Mouse (Mus musculus) embryonic fibroblast, embryonic 13.5 days (primary cell): ENCODE data around the gene Hps4. TPM values are rescaled to one million over a fixed set of nuclear protein-coding genes. Genes with fewer than 3 reads are reported as not detected.

ENCODE experiments used
- H3K27ac ChIP-seq: 2 replicates; pipeline ENCODE4 v1.5.1; 2012; ENCODE audit warnings: low read length, control low read depth, inconsistent platforms; ENCODE audit not compliant: insufficient read depth
- H3K4me1 ChIP-seq: 2 replicates; pipeline ENCODE4 v1.6.1; 2011; ENCODE audit warnings: low read length; ENCODE audit not compliant: control insufficient read depth, insufficient read depth
- H3K4me3 ChIP-seq: 2 replicates; pipeline ENCODE4 v1.5.1; 2011; ENCODE audit warnings: mild to moderate bottlenecking, control low read depth, low read length; ENCODE audit not compliant: insufficient read depth
- CTCF ChIP-seq: IDR thresholded peaks from 2 replicates; pipeline ENCODE4 v1.5.1; 2011; ENCODE audit warnings: mild to moderate bottlenecking, control low read depth, low read length, moderate library complexity, borderline replicate concordance; ENCODE audit not compliant: insufficient read depth
- POLR2A ChIP-seq: IDR thresholded peaks from 2 replicates; pipeline ENCODE4 v1.6.1; 2011; ENCODE audit warnings: low read depth, mild to moderate bottlenecking, control low read depth, low read length, moderate library complexity
- polyA plus RNA-seq: library from polyadenylated mRNA; stranded (reverse); fragments of >200 nt; gene quantifications from 2 replicates; pipeline ENCODE4 v1.2.4, GENCODE M21; 2011; ENCODE audit warnings: low read depth; ENCODE audit not compliant: missing spikeins, insufficient read length

Gene Hps4
- polyA plus RNA-seq, 1 experiment, result 24.3 TPM

GRCm38 (mm10) chr5:112366879-112367278, 24.0 kb downstream of the Hps4 start:
- no peak for TF ChIP-seq CTCF
- TF ChIP-seq POLR2A, result no peak
- Histone ChIP-seq H3K4me1 (no peaks in the 10 kb centered on the region), H3K4me3 (no peak overlapping the region), H3K27ac (no peak overlapping the region)

- TF ChIP-seq CTCF, result no peak
- TF ChIP-seq POLR2A, result no peak
- Histone ChIP-seq H3K27ac (no peak overlapping the region), H3K4me1 (no peaks in the 10 kb centered on the region), H3K4me3 (no peak overlapping the region)
These were observed 24.5 kb downstream of the Hps4 start for GRCm38 (mm10) chr5:112367338-112367737.

GRCm38 (mm10) chr5:112367929-112368328, 25.0 kb downstream of the Hps4 start:
- Histone ChIP-seq H3K4me1 (no peaks in the 10 kb centered on the region), H3K27ac (no peak overlapping the region), H3K4me3 (no peak overlapping the region)
- TF ChIP-seq CTCF, result no peak
- no peak for TF ChIP-seq POLR2A

GRCm38 (mm10) chr5:112368666-112369065, 25.8 kb downstream of the Hps4 start:
- Histone ChIP-seq H3K4me1 (no peaks in the 10 kb centered on the region), H3K27ac (no peak overlapping the region), H3K4me3 (no peak overlapping the region)
- TF ChIP-seq CTCF, result no peak
- no peak for TF ChIP-seq POLR2A

DNA sequence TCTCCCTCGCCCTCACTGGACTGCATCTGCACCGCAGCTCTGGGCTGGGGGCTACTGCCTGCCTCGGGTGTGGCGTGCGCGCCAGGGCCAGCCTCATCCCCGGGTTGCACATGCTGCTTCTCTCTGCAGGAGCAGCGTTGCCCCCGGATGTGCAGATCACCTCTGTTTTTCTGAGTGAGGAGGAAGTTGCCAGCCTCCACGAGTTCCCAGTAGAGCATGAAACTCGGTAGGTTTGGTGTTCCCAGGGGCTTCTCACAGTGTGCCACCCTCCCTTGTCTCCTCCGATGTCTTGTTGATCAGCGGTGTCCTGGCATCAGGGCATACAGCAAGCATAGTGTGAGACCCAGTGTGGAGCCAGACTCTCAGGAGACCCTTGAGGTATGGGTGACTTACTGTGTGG, 26.4 kb downstream of the Hps4 start:
- H3K4me1 ChIP-seq, result no peaks in the 10 kb centered on the region

DNA sequence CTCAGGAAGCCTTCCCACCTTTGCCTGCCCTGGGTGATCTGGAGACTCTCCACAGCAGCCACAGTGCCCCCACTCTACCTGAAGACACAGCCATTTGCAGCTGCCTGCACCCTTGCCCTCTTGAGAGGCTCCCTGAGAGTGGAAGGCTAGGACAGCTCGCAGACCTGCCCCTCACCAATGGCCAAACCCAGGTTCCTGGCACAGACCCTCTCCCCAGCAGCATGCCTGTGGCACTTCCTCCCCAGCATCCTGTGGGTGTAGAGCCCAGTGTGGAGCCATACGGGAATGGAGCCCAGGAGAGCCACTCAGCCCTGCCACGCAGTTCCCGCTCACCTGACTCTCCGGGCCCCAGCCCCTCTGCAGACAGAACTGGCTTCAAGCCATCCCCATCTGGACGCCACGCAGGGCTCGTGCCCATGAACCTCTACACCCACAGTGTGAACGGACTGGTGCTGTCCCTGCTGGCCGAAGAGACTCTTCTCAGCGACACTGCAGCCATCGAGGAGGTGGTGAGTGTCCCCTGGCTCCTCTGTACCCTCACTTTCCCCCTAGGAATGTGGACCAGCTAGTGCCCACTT, 27.4 kb downstream of the Hps4 start:
- Histone ChIP-seq H3K4me1 (no peaks in the 10 kb centered on the region), H3K27ac (no peak overlapping the region), H3K4me3 (no peak overlapping the region)
- TF ChIP-seq CTCF (no peak), POLR2A (no peak)

More for the DNA sequence above, 26.4 kb downstream of the Hps4 start:
- no peak for TF ChIP-seq CTCF
- TF ChIP-seq POLR2A, result no peak
- no peak overlapping the region for H3K27ac ChIP-seq
- H3K4me3 ChIP-seq, result no peak overlapping the region

- Histone ChIP-seq H3K4me3 (no peak overlapping the region), H3K27ac (no peak overlapping the region), H3K4me1 (no peaks in the 10 kb centered on the region)
- TF ChIP-seq CTCF (no peak), POLR2A (no peak)
These were observed 29.1 kb downstream of the Hps4 start for GRCm38 (mm10) chr5:112371933-112372332.

DNA sequence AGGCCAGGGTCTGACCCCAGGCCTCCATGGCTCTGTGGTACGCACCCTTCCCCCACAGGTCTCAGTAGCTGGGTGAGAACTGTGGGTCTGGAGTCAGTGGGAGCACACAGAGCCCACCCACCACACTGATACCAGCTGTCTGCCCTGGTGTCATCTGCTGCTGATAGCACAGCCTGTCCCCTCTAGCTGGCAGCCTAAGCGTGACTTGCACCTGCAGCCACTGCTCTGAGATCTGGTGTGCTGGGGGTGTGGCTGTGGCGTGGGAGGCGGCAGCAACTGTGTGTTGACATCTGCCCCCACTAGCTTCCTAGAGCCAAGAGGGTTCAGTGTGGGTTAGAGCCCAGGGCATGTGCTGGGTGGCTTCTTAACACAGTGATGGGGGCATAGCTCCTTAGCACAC, 33.2 kb downstream of the Hps4 start:
- H3K4me3 ChIP-seq, result no peak overlapping the region
- no peaks in the 10 kb centered on the region for H3K4me1 ChIP-seq
- no peak overlapping the region for H3K27ac ChIP-seq
- TF ChIP-seq POLR2A, result no peak
- TF ChIP-seq CTCF, result no peak

GRCm38 (mm10) chr5:112377380-112377779, 34.5 kb downstream of the Hps4 start:
- no peaks in the 10 kb centered on the region for H3K4me1 ChIP-seq
- no peak overlapping the region for H3K27ac ChIP-seq
- no peak overlapping the region for H3K4me3 ChIP-seq
- TF ChIP-seq CTCF (no peak), POLR2A (no peak)

- Histone ChIP-seq H3K4me3 (no peak overlapping the region), H3K4me1 (no peaks in the 10 kb centered on the region), H3K27ac (no peak overlapping the region)
- TF ChIP-seq POLR2A (no peak), CTCF (no peak)
These were observed 35.8 kb downstream of the Hps4 start for GRCm38 (mm10) chr5:112378716-112379115.
